Mouse (Mus musculus): ENCODE measurements around the gene Odf3b. TPM values are rescaled to one million over a fixed set of nuclear protein-coding genes. Genes with fewer than 3 reads are reported as not detected.

Odf3b gene
- polyA plus RNA-seq, 1 experiment, result not detected

- Histone ChIP-seq H3K79me3 (ENCODE audit: low read depth) (peaks cover 15% of the 10 kb centered on the region), H3ac (ENCODE audit: control insufficient read depth, insufficient read length, low read depth) (no peak overlapping the region), H3K4me3 (ENCODE audit: insufficient read depth, poor library complexity, severe bottlenecking) (no peak overlapping the region), H3K27me3 (ENCODE audit: control insufficient read depth, insufficient read depth, insufficient read length) (no peaks in the 10 kb centered on the region), H3K36me3 (ENCODE audit: control insufficient read depth, insufficient read depth) (peaks cover 52% of the 10 kb centered on the region), H3K79me2 (ENCODE audit: control insufficient read depth, insufficient read depth) (peaks cover 30% of the 10 kb centered on the region)
- no peak for TF ChIP-seq CTCF (IDR thresholded peaks at IDR 0.05; ENCODE audit: control insufficient read depth, insufficient read depth, insufficient read length)
- TF ChIP-seq USF1 (IDR thresholded peaks at IDR 0.05; ENCODE audit: low read depth), result no peak
- TF ChIP-seq CEBPB (IDR thresholded peaks at IDR 0.05; ENCODE audit: low read depth), result no peak
- TF ChIP-seq MYOD1 (IDR thresholded peaks at IDR 0.05; ENCODE audit: control insufficient read depth, insufficient read length, low read depth), result no peak
- no peak for TF ChIP-seq MYOG (IDR thresholded peaks at IDR 0.05; ENCODE audit: control insufficient read depth, extremely low read depth, insufficient read length)
- TF ChIP-seq MAX (IDR thresholded peaks at IDR 0.05), result no peak
- no peak for TF ChIP-seq FOSL1 (IDR thresholded peaks at IDR 0.05; ENCODE audit: insufficient read depth, low read length, poor library complexity, severe bottlenecking)
Observed at GRCm38 (mm10) chr15:89350447-89350846, 28.6 kb downstream of the Odf3b start.

DNA sequence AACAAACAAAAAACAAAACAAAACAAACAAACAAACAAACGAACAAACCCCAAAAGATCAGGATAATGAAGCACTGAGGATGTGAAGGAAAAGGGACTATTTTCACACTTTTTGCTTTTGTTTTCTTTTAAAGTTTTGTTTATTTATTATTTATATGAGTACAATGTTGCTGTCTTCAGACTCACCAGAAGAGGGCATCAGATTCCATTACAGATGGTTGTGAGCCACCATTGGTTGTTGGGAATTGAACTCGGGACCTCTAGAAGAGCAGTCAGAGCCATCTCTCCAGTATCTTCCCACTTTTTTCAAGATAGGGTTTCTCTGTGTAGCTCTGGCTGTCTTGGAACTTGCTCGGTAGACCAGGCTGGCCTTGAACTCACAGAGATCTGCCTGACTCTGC is 35.8 kb downstream of the Odf3b start:
- Histone ChIP-seq H3K36me3 (ENCODE audit: control insufficient read depth, insufficient read depth) (no peaks in the 10 kb centered on the region), H3K27me3 (ENCODE audit: control insufficient read depth, insufficient read depth, insufficient read length) (no peaks in the 10 kb centered on the region), H3K79me3 (ENCODE audit: low read depth) (no peaks in the 10 kb centered on the region), H3K79me2 (ENCODE audit: control insufficient read depth, insufficient read depth) (no peaks in the 10 kb centered on the region), H3ac (ENCODE audit: control insufficient read depth, insufficient read length, low read depth) (no peak overlapping the region), H3K4me3 (ENCODE audit: insufficient read depth, poor library complexity, severe bottlenecking) (no peak overlapping the region)
- TF ChIP-seq MAX (IDR thresholded peaks at IDR 0.05), result no peak
- no peak for TF ChIP-seq USF1 (IDR thresholded peaks at IDR 0.05; ENCODE audit: low read depth)

DNA sequence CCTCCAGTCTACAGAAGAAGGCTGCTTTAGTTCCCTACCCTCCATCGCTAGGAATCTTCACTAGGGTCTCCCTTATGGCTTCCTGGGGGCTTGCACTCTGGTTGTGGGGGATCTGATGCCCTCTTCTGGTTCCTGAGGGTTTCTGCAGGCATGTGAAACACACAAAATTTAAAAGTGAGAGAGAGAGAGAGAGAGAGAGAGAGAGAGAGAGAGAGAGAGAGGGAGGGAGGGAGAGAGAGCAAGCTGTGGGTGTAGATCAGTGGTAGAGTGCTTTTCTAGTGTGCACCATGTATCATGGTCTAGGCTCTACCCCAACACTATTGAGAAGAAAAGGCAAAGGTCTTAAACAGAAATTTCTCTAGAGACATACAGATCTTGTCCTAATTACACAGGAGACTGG is 37.4 kb downstream of the Odf3b start:
- no peaks in the 10 kb centered on the region for H3K36me3 ChIP-seq (ENCODE audit: control insufficient read depth, insufficient read depth)
- no peak overlapping the region for H3K4me3 ChIP-seq (ENCODE audit: insufficient read depth, poor library complexity, severe bottlenecking)
- TF ChIP-seq MAX (IDR thresholded peaks at IDR 0.05) (no peak), MYOD1 (IDR thresholded peaks at IDR 0.05; ENCODE audit: control insufficient read depth, insufficient read length, low read depth) (no peak), CTCF (IDR thresholded peaks at IDR 0.05; ENCODE audit: control insufficient read depth, insufficient read depth, insufficient read length) (no peak), FOSL1 (IDR thresholded peaks at IDR 0.05; ENCODE audit: insufficient read depth, low read length, poor library complexity, severe bottlenecking) (no peak), USF1 (IDR thresholded peaks at IDR 0.05; ENCODE audit: low read depth) (no peak), CEBPB (IDR thresholded peaks at IDR 0.05; ENCODE audit: low read depth) (no peak)
- H3K79me2 ChIP-seq (ENCODE audit: control insufficient read depth, insufficient read depth), result no peaks in the 10 kb centered on the region
- no peaks in the 10 kb centered on the region for H3K79me3 ChIP-seq (ENCODE audit: low read depth)
- H3ac ChIP-seq (ENCODE audit: control insufficient read depth, insufficient read length, low read depth), result no peak overlapping the region
- no peaks in the 10 kb centered on the region for H3K27me3 ChIP-seq (ENCODE audit: control insufficient read depth, insufficient read depth, insufficient read length)

GRCm38 (mm10) chr15:89340136-89340535 is 38.9 kb downstream of the Odf3b start:
- TF ChIP-seq FOSL1 (IDR thresholded peaks at IDR 0.05; ENCODE audit: insufficient read depth, low read length, poor library complexity, severe bottlenecking), result no peak
- no peak for TF ChIP-seq MYOG (IDR thresholded peaks at IDR 0.05; ENCODE audit: control insufficient read depth, extremely low read depth, insufficient read length)
- no peak for TF ChIP-seq CEBPB (IDR thresholded peaks at IDR 0.05; ENCODE audit: low read depth)
- TF ChIP-seq CTCF (IDR thresholded peaks at IDR 0.05; ENCODE audit: control insufficient read depth, insufficient read depth, insufficient read length), result no peak
- no peak for TF ChIP-seq USF1 (IDR thresholded peaks at IDR 0.05; ENCODE audit: low read depth)
- TF ChIP-seq MYOD1 (IDR thresholded peaks at IDR 0.05; ENCODE audit: control insufficient read depth, insufficient read length, low read depth), result no peak
- TF ChIP-seq MAX (IDR thresholded peaks at IDR 0.05), result no peak
- no peaks in the 10 kb centered on the region for H3K36me3 ChIP-seq (ENCODE audit: control insufficient read depth, insufficient read depth)
- H3ac ChIP-seq (ENCODE audit: control insufficient read depth, insufficient read length, low read depth), result no peak overlapping the region
- H3K27me3 ChIP-seq (ENCODE audit: control insufficient read depth, insufficient read depth, insufficient read length), result peaks cover 2% of the 10 kb centered on the region
- H3K79me3 ChIP-seq (ENCODE audit: low read depth), result no peaks in the 10 kb centered on the region
- H3K4me3 ChIP-seq (ENCODE audit: insufficient read depth, poor library complexity, severe bottlenecking), result no peak overlapping the region
- H3K79me2 ChIP-seq (ENCODE audit: control insufficient read depth, insufficient read depth), result no peaks in the 10 kb centered on the region

GRCm38 (mm10) chr15:89339696-89340095 is 39.4 kb downstream of the Odf3b start:
- no peaks in the 10 kb centered on the region for H3K36me3 ChIP-seq (ENCODE audit: control insufficient read depth, insufficient read depth)
- no peaks in the 10 kb centered on the region for H3K79me2 ChIP-seq (ENCODE audit: control insufficient read depth, insufficient read depth)
- no peak for TF ChIP-seq FOSL1 (IDR thresholded peaks at IDR 0.05; ENCODE audit: insufficient read depth, low read length, poor library complexity, severe bottlenecking)
- no peak for TF ChIP-seq USF1 (IDR thresholded peaks at IDR 0.05; ENCODE audit: low read depth)
- no peak for TF ChIP-seq MYOD1 (IDR thresholded peaks at IDR 0.05; ENCODE audit: control insufficient read depth, insufficient read length, low read depth)
- TF ChIP-seq MAX (IDR thresholded peaks at IDR 0.05), result no peak
- no peak for TF ChIP-seq CEBPB (IDR thresholded peaks at IDR 0.05; ENCODE audit: low read depth)
- no peak for TF ChIP-seq MYOG (IDR thresholded peaks at IDR 0.05; ENCODE audit: control insufficient read depth, extremely low read depth, insufficient read length)
- TF ChIP-seq CTCF (IDR thresholded peaks at IDR 0.05; ENCODE audit: control insufficient read depth, insufficient read depth, insufficient read length), result no peak
- H3K27me3 ChIP-seq (ENCODE audit: control insufficient read depth, insufficient read depth, insufficient read length), result peaks cover 7% of the 10 kb centered on the region
- no peak overlapping the region for H3K4me3 ChIP-seq (ENCODE audit: insufficient read depth, poor library complexity, severe bottlenecking)
- no peak overlapping the region for H3ac ChIP-seq (ENCODE audit: control insufficient read depth, insufficient read length, low read depth)
- H3K79me3 ChIP-seq (ENCODE audit: low read depth), result no peaks in the 10 kb centered on the region

GRCm38 (mm10) chr15:89336422-89336821 is 42.7 kb downstream of the Odf3b start:
- Histone ChIP-seq H3K79me2 (ENCODE audit: control insufficient read depth, insufficient read depth) (no peaks in the 10 kb centered on the region), H3ac (ENCODE audit: control insufficient read depth, insufficient read length, low read depth) (no peak overlapping the region), H3K79me3 (ENCODE audit: low read depth) (no peaks in the 10 kb centered on the region), H3K4me3 (ENCODE audit: insufficient read depth, poor library complexity, severe bottlenecking) (no peak overlapping the region), H3K27me3 (ENCODE audit: control insufficient read depth, insufficient read depth, insufficient read length) (peaks cover 23% of the 10 kb centered on the region), H3K36me3 (ENCODE audit: control insufficient read depth, insufficient read depth) (no peaks in the 10 kb centered on the region)
- TF ChIP-seq MYOD1 (IDR thresholded peaks at IDR 0.05; ENCODE audit: control insufficient read depth, insufficient read length, low read depth), result no peak
- TF ChIP-seq MYOG (IDR thresholded peaks at IDR 0.05; ENCODE audit: control insufficient read depth, extremely low read depth, insufficient read length), result no peak

All from C2C12 (cell line).